Mouse (Mus musculus) CH12.LX (cell line): ENCODE measurements around the gene Rnf151. TPM values are rescaled to one million over a fixed set of nuclear protein-coding genes. Genes with fewer than 3 reads are reported as not detected.
A peak's percentile ranks its signal among the peaks of the same experiment; 100 is the strongest.

Experiments
- DNase-seq: peaks from one replicate; pipeline ENCODE4 v3.0.0-alpha.2; 2013; ENCODE audit errors: extremely low read depth
- H3K27ac ChIP-seq: 2 replicates; pipeline ENCODE4 v1.5.1; 2012; ENCODE audit warnings: low read depth, mild to moderate bottlenecking, control low read depth, moderate library complexity; ENCODE audit not compliant: insufficient read depth
- H3K27me3 ChIP-seq: replicated peaks from 2 replicates; pipeline ENCODE3; 2012; ENCODE audit warnings: inconsistent platforms
- H3K36me3 ChIP-seq, 2 experiments: replicated peaks in 1 of 2; 2 replicates each; pipeline versions ENCODE3 to v1.6.1; 2012; ENCODE audit warnings: inconsistent platforms in 1 of 2, low read length in 1 of 2, mild to moderate bottlenecking in 1 of 2, mixed read lengths in 1 of 2, moderate library complexity in 1 of 2; ENCODE audit not compliant: control insufficient read depth in 1 of 2, insufficient read depth in 1 of 2
- H3K4me1 ChIP-seq, 2 experiments: 2 replicates each; pipeline ENCODE4 v1.6.1; 2012; ENCODE audit warnings: inconsistent platforms in 1 of 2, moderate library complexity in 1 of 2; ENCODE audit not compliant: insufficient read depth in 2 of 2, control insufficient read depth in 1 of 2
- H3K4me2 ChIP-seq: 2 replicates; pipeline ENCODE4 v1.6.1; 2012; ENCODE audit warnings: low read depth, mild to moderate bottlenecking, control low read depth; ENCODE audit not compliant: poor library complexity, insufficient read depth, severe bottlenecking
- H3K4me3 ChIP-seq, 3 experiments: fragments of 150-350 bp in 1 of 3; sonication (generic) in 1 of 3; replicated peaks in 1 of 3; 2 replicates each; pipeline versions ENCODE3 to v1.5.1; 2011 to 2012; ENCODE audit warnings: low read depth in 2 of 3, low read length in 2 of 3, mild to moderate bottlenecking in 2 of 3, moderate library complexity in 2 of 3, control low read depth in 1 of 3, improper control_type of control experiment in 1 of 3, inconsistent platforms in 1 of 3, mixed read lengths in 1 of 3; ENCODE audit not compliant: poor library complexity in 1 of 3
- H3K79me2 ChIP-seq: replicated peaks from 2 replicates; pipeline ENCODE4 v1.6.1; 2012; ENCODE audit warnings: mild to moderate bottlenecking, moderate library complexity; ENCODE audit not compliant: control insufficient read depth, poor library complexity, insufficient read depth, severe bottlenecking; ENCODE audit errors: extremely low read depth
- H3K9ac ChIP-seq: 2 replicates; pipeline ENCODE4 v1.6.1; 2012; ENCODE audit warnings: low read depth, mild to moderate bottlenecking, control low read depth, moderate library complexity; ENCODE audit not compliant: insufficient read depth
- H3K9me3 ChIP-seq: replicated peaks from 2 replicates; pipeline ENCODE3; 2012; ENCODE audit warnings: low read length, inconsistent platforms, mixed read lengths
- BHLHE40 ChIP-seq: IDR thresholded peaks from 2 replicates; pipeline ENCODE4 v1.6.1; 2011; ENCODE audit warnings: mild to moderate bottlenecking, low read depth, low read length, improper control_type of control experiment
- CHD1 ChIP-seq: IDR thresholded peaks from 2 replicates; pipeline ENCODE4 v1.6.1; 2012; ENCODE audit warnings: low read depth, low read length, improper control_type of control experiment, inconsistent platforms
- CHD2 ChIP-seq: IDR thresholded peaks from 2 replicates; pipeline ENCODE4 v1.6.1; 2011; ENCODE audit warnings: low read length, improper control_type of control experiment
- CTCF ChIP-seq, 2 experiments: IDR thresholded peaks in 1 of 2; conservative IDR thresholded peaks in 1 of 2; 2 replicates each; pipeline ENCODE4 v1.5.1; 2011 to 2012; ENCODE audit warnings: low read depth in 2 of 2, low read length in 2 of 2, improper control_type of control experiment in 1 of 2, inconsistent platforms in 1 of 2, mild to moderate bottlenecking in 1 of 2, moderate library complexity in 1 of 2
- ELF1 ChIP-seq: IDR thresholded peaks from 2 replicates; pipeline ENCODE4 v1.6.1; 2014; ENCODE audit warnings: low read depth, mild to moderate bottlenecking, inconsistent platforms, low read length, improper control_type of control experiment
- EP300 ChIP-seq: IDR thresholded peaks from 2 replicates; pipeline ENCODE4 v1.6.1; 2011; ENCODE audit warnings: low read length, improper control_type of control experiment
- ETS1 ChIP-seq: conservative IDR thresholded peaks from 2 replicates; pipeline ENCODE4 v1.6.1; 2012; ENCODE audit warnings: low read depth, mild to moderate bottlenecking, inconsistent platforms, low read length, improper control_type of control experiment, moderate library complexity
- GABPA ChIP-seq: IDR thresholded peaks from 2 replicates; pipeline ENCODE4 v1.6.1; 2012; ENCODE audit warnings: low read depth, low read length, improper control_type of control experiment, inconsistent platforms; ENCODE audit not compliant: insufficient replicate concordance
- HCFC1 ChIP-seq: IDR thresholded peaks from 2 replicates; pipeline ENCODE4 v1.6.1; 2012; ENCODE audit warnings: low read depth, mild to moderate bottlenecking, inconsistent platforms, low read length, improper control_type of control experiment
- IRF4 ChIP-seq: IDR thresholded peaks from 2 replicates; pipeline ENCODE4 v1.6.1; 2014; ENCODE audit warnings: low read depth, mild to moderate bottlenecking, inconsistent platforms, low read length, improper control_type of control experiment
- JUND ChIP-seq: conservative IDR thresholded peaks from 2 replicates; pipeline ENCODE4 v1.6.1; 2011; ENCODE audit warnings: low read depth, low read length, improper control_type of control experiment
- KAT2A ChIP-seq: IDR thresholded peaks from 2 replicates; pipeline ENCODE4 v1.6.1; 2012; ENCODE audit warnings: low read length, improper control_type of control experiment, inconsistent platforms; ENCODE audit not compliant: insufficient replicate concordance
- MAFK ChIP-seq: IDR thresholded peaks from 2 replicates; pipeline ENCODE4 v1.6.1; 2011; ENCODE audit warnings: low read length, improper control_type of control experiment; ENCODE audit not compliant: insufficient replicate concordance
- MAZ ChIP-seq: IDR thresholded peaks from 2 replicates; pipeline ENCODE4 v1.6.1; 2012; ENCODE audit warnings: low read depth, mild to moderate bottlenecking, inconsistent platforms, low read length, improper control_type of control experiment, moderate library complexity
- MEF2A ChIP-seq: IDR thresholded peaks from 2 replicates; pipeline ENCODE4 v1.6.1; 2014; ENCODE audit warnings: low read depth, mild to moderate bottlenecking, inconsistent platforms, low read length, improper control_type of control experiment, borderline replicate concordance
- MXI1 ChIP-seq: IDR thresholded peaks from 2 replicates; pipeline ENCODE4 v1.6.1; 2011; ENCODE audit warnings: mild to moderate bottlenecking, low read depth, low read length, improper control_type of control experiment
- MYC ChIP-seq: IDR thresholded peaks from 2 replicates; pipeline ENCODE4 v1.6.1; 2011; ENCODE audit warnings: low read depth, mild to moderate bottlenecking, improper control_type of control experiment, low read length
- NELFE ChIP-seq: IDR thresholded peaks from 2 replicates; pipeline ENCODE4 v1.6.1; 2011; ENCODE audit warnings: low read depth, low read length, improper control_type of control experiment
- PAX5 ChIP-seq: IDR thresholded peaks from 2 replicates; pipeline ENCODE4 v1.6.1; 2012; ENCODE audit warnings: low read length, inconsistent platforms, mixed read lengths
- POLR2A ChIP-seq: IDR thresholded peaks from 2 replicates; pipeline ENCODE4 v1.6.1; 2011; ENCODE audit warnings: low read depth, mild to moderate bottlenecking, improper control_type of control experiment, low read length
- POLR2AphosphoS2 ChIP-seq: IDR thresholded peaks from 2 replicates; pipeline ENCODE4 v1.6.1; 2011; ENCODE audit warnings: low read depth, low read length, improper control_type of control experiment
- RAD21 ChIP-seq: IDR thresholded peaks from 2 replicates; pipeline ENCODE4 v1.6.1; 2011; ENCODE audit warnings: low read depth, mild to moderate bottlenecking, low read length, improper control_type of control experiment, moderate library complexity
- RCOR1 ChIP-seq: conservative IDR thresholded peaks from 2 replicates; pipeline ENCODE4 v1.6.1; 2012; ENCODE audit warnings: low read depth, mild to moderate bottlenecking, inconsistent platforms, low read length, improper control_type of control experiment
- SIN3A ChIP-seq: IDR thresholded peaks from 2 replicates; pipeline ENCODE4 v1.6.1; 2012; ENCODE audit warnings: low read length, improper control_type of control experiment, inconsistent platforms
- SMC3 ChIP-seq: IDR thresholded peaks from 2 replicates; pipeline ENCODE4 v1.6.1; 2011; ENCODE audit warnings: low read depth, low read length, improper control_type of control experiment
- TBP ChIP-seq: conservative IDR thresholded peaks from 2 replicates; pipeline ENCODE4 v1.6.1; 2011; ENCODE audit warnings: low read depth, low read length, improper control_type of control experiment
- TCF12 ChIP-seq: IDR thresholded peaks from 2 replicates; pipeline ENCODE4 v1.6.1; 2014; ENCODE audit warnings: low read depth, mild to moderate bottlenecking, inconsistent platforms, low read length, improper control_type of control experiment
- USF1 ChIP-seq: IDR thresholded peaks from 2 replicates; pipeline ENCODE4 v1.6.1; 2014; ENCODE audit warnings: low read depth, mild to moderate bottlenecking, inconsistent platforms, low read length, improper control_type of control experiment
- USF2 ChIP-seq: conservative IDR thresholded peaks from 2 replicates; pipeline ENCODE4 v1.6.1; 2011; ENCODE audit warnings: low read depth, low read length, improper control_type of control experiment
- ZMIZ1 ChIP-seq: IDR thresholded peaks from 2 replicates; pipeline ENCODE4 v1.6.1; 2012; ENCODE audit warnings: low read depth, mild to moderate bottlenecking, inconsistent platforms, low read length, improper control_type of control experiment
- ZNF384 ChIP-seq: IDR thresholded peaks from 2 replicates; pipeline ENCODE4 v1.6.1; 2012; ENCODE audit warnings: low read depth, low read length, improper control_type of control experiment, inconsistent platforms
- dilution Hi-C: fragments of 300-500 bp; cut with MboI; formaldehyde crosslinking; loops from 2 replicates; pipeline ENCODE4 v1.14.3; 2020; ENCODE audit warnings: low sequenced_read_pairs; ENCODE audit not compliant: extremely low pct_unique_long_range_greater_than_20kb, extremely low pct_ligation_motif_present
- in situ Hi-C: fragments of 300-500 bp; cut with MboI; formaldehyde crosslinking; loops from 3 replicates; pipeline ENCODE4 v1.14.3; 2019; ENCODE audit warnings: low sequenced_read_pairs, low pct_ligation_motif_present, low pct_unique_long_range_greater_than_20kb, mixed read lengths
- polyA plus RNA-seq: library from polyadenylated mRNA; unstranded; fragments of >175 nt; gene quantifications from 2 replicates; pipeline ENCODE4 v1.2.1, GENCODE M21; 2012; ENCODE audit warnings: low read depth; ENCODE audit not compliant: insufficient read length
- total RNA-seq, 2 experiments: library from RNA; depleted of rRNA; stranded (reverse); fragments of 300-350 nt in 1 of 2; fragments of >200 nt in 1 of 2; gene quantifications; 2 replicates each; pipeline ENCODE4 v1.2.3; 2012 to 2014

Gene Rnf151
- total and polyA plus RNA-seq, 3 experiments: 0.34 to 0.59 TPM; not detected in 1

GRCm38 (mm10) chr17:24697985-24698384 lies 19.9 kb downstream of the Rnf151 start:
- dilution Hi-C loops: no loop called here
- no peak overlapping the region for H3K4me2 ChIP-seq

GRCm38 (mm10) chr17:24696011-24696697 lies 21.7 kb downstream of the Rnf151 start, which contains the start of the genes Gfer and Noxo1:
Gfer (minus strand) TSS chr17:24696156.
Noxo1 (plus strand) TSS chr17:24696234.
- Histone ChIP-seq H3K4me3 (peak within 1 kb of the TSS; percentile 79 to 87 (median 85)), H3K4me2 (peak within 1 kb of the TSS; percentile 70), H3K27me3 (no peaks in the 10 kb centered on the region), H3K79me2 (no peaks in the 10 kb centered on the region), H3K36me3 (peaks cover 25 to 46% of the 10 kb centered on the region in 2 experiments), H3K4me1 (peaks cover 11 to 53% of the 10 kb centered on the region in 2 experiments), H3K9ac (peak within 1 kb of the TSS; percentile 72), H3K9me3 (no peaks in the 10 kb centered on the region), H3K27ac (peak within 1 kb of the TSS; percentile 41)
- DNase-seq: peak; percentile 72
- dilution Hi-C loops: no loop called here
- in situ Hi-C loops: no loop called here
- TF ChIP-seq KAT2A (no peak), RCOR1 (no peak), CTCF (conservative IDR thresholded peaks at IDR 0.05 in 1 of 2, IDR thresholded peaks at IDR 0.05 in 1 of 2; ENCODE audit: low read depth in 2 of 2, low read length in 2 of 2) (peak in 1 of 2 experiments; percentile 18; a peak in 2 of 4 replicates), TCF12 (peak; percentile 75), BHLHE40 (peak; percentile 74), CHD1 (no peak), ZNF384 (no peak), HCFC1 (peak; percentile 10; the same call in 1 of the 2 replicates), USF2 (no peak), IRF4 (no peak), SMC3 (no peak), ETS1 (no peak), EP300 (no peak), PAX5 (no peak), MEF2A (no peak), POLR2AphosphoS2 (no peak), CHD2 (no peak), GABPA (no peak), MAFK (no peak), NELFE (0 out of 2 replicates have a peak, but pooled peaks have one; percentile 44), USF1 (no peak), SIN3A (peak; percentile 57), MXI1 (peak; percentile 85), MAZ (no peak), JUND (no peak), MYC (peak; percentile 31; the same call in 1 of the 2 replicates), POLR2A (peak; percentile 84), RAD21 (no peak; the same call in 1 of the 2 replicates), ELF1 (peak; percentile 27; the same call in 1 of the 2 replicates), TBP (no peak), ZMIZ1 (peak; percentile 61; the same call in 1 of the 2 replicates)

More at GRCm38 (mm10) chr17:24697985-24698384, 19.9 kb downstream of the Rnf151 start:
- no peaks in the 10 kb centered on the region for H3K27me3 ChIP-seq
- in situ Hi-C loops: no loop called here
- peaks cover 40 to 55% of the 10 kb centered on the region in 2 experiments for H3K36me3 ChIP-seq
- TF ChIP-seq MEF2A: no peak
- no peak for TF ChIP-seq ETS1
- TF ChIP-seq MAZ: no peak
- no peak for TF ChIP-seq MAFK
- TF ChIP-seq CHD2: 0 out of 2 replicates have a peak, but pooled peaks have one; percentile 17
- TF ChIP-seq, all 38 proteins: peak for 1
- no peak overlapping the region for H3K9ac ChIP-seq
- DNase-seq: no peak
- H3K9me3 ChIP-seq: no peaks in the 10 kb centered on the region
- H3K4me3 ChIP-seq: no peak overlapping the region
- peaks cover 6 to 48% of the 10 kb centered on the region in 2 experiments for H3K4me1 ChIP-seq
- H3K79me2 ChIP-seq: no peaks in the 10 kb centered on the region
- no peak overlapping the region for H3K27ac ChIP-seq
